Mouse (Mus musculus): Measurements from ENCODE around the gene Atp6v1g2.

- TF ChIP-seq CTCF (IDR thresholded peaks at IDR 0.05; ENCODE audit: borderline replicate concordance, insufficient read depth, low read depth, low read length) = no peak
- no peak for TF ChIP-seq POLR2A (IDR thresholded peaks at IDR 0.05; ENCODE audit: borderline replicate concordance, insufficient read depth, low read length)
These were observed 13.7 kb downstream of the Atp6v1g2 start for GRCm38 (mm10) chr17:35247144-35247543.

Measured in cerebellum, adult 2 months (tissue).